Mouse (Mus musculus) megakaryocyte, embryonic 14.5 days (primary cell): ENCODE measurements at regions not wholly inside any gene's neighbourhood (a gene's known extent, or its start where the extent isn't known, plus 50 kb on each side); places are given as distances from the start of the nearest gene placed in this dataset.

Source experiments
- H3K27me3 ChIP-seq: replicated peaks from 2 replicates; pipeline ENCODE3; 2012; ENCODE audit warnings: inconsistent platforms
- H3K36me3 ChIP-seq: replicated peaks from 2 replicates; pipeline ENCODE3; 2012; ENCODE audit warnings: low read length, inconsistent platforms, mixed read lengths
- H3K4me1 ChIP-seq: 2 replicates; pipeline ENCODE4 v1.6.1; 2012; ENCODE audit warnings: inconsistent platforms
- H3K4me3 ChIP-seq: replicated peaks from 2 replicates; pipeline ENCODE3; 2012; ENCODE audit warnings: moderate library complexity, mild to moderate bottlenecking, inconsistent platforms
- H3K9me3 ChIP-seq: 2 replicates; pipeline ENCODE4 v1.6.1; 2012; ENCODE audit warnings: inconsistent platforms
- FLI1 ChIP-seq: IDR thresholded peaks from 2 replicates; pipeline ENCODE4 v1.6.1; 2012; ENCODE audit warnings: low read length, inconsistent platforms, mixed read lengths
- GATA1 ChIP-seq: IDR thresholded peaks from 3 replicates; pipeline ENCODE4 v1.6.1; 2012; ENCODE audit warnings: mixed read lengths, low read length, inconsistent platforms, borderline replicate concordance

- Histone ChIP-seq H3K27me3 (no peaks in the 10 kb centered on the region), H3K9me3 (no peaks in the 10 kb centered on the region), H3K36me3 (no peaks in the 10 kb centered on the region), H3K4me1 (peaks cover 26% of the 10 kb centered on the region), H3K4me3 (no peak overlapping the region)
- TF ChIP-seq GATA1: no peak
- TF ChIP-seq FLI1: no peak
Observed at GRCm38 (mm10) chr2:45258897-45259296, 141.7 kb upstream of the Zeb2 start.

- Histone ChIP-seq H3K36me3 (no peaks in the 10 kb centered on the region), H3K4me1 (peaks cover 17% of the 10 kb centered on the region), H3K9me3 (no peaks in the 10 kb centered on the region), H3K27me3 (no peaks in the 10 kb centered on the region), H3K4me3 (no peak overlapping the region)
- TF ChIP-seq FLI1: no peak
- TF ChIP-seq GATA1: no peak
Observed at GRCm38 (mm10) chr2:45256373-45256772, 139.2 kb upstream of the Zeb2 start.

- H3K27me3 ChIP-seq: no peaks in the 10 kb centered on the region
- peaks cover 6% of the 10 kb centered on the region for H3K4me1 ChIP-seq
- no peak overlapping the region for H3K4me3 ChIP-seq
- TF ChIP-seq FLI1 (no peak), GATA1 (no peak)
- no peaks in the 10 kb centered on the region for H3K9me3 ChIP-seq
- H3K36me3 ChIP-seq: no peaks in the 10 kb centered on the region
Observed at GRCm38 (mm10) chr2:45253936-45254335, 136.7 kb upstream of the Zeb2 start.

GRCm38 (mm10) chr2:45252321-45252720, 135.1 kb upstream of the Zeb2 start:
- Histone ChIP-seq H3K4me1 (peaks cover 1% of the 10 kb centered on the region), H3K4me3 (no peak overlapping the region), H3K9me3 (no peaks in the 10 kb centered on the region), H3K36me3 (no peaks in the 10 kb centered on the region), H3K27me3 (no peaks in the 10 kb centered on the region)
- no peak for TF ChIP-seq FLI1
- TF ChIP-seq GATA1: no peak

- TF ChIP-seq GATA1 (no peak), FLI1 (no peak)
- no peaks in the 10 kb centered on the region for H3K36me3 ChIP-seq
- H3K9me3 ChIP-seq: no peaks in the 10 kb centered on the region
- H3K27me3 ChIP-seq: no peaks in the 10 kb centered on the region
- H3K4me1 ChIP-seq: peaks cover 28% of the 10 kb centered on the region
- no peak overlapping the region for H3K4me3 ChIP-seq
Observed at GRCm38 (mm10) chr2:45249658-45250057, 132.5 kb upstream of the Zeb2 start.

GRCm38 (mm10) chr2:45246061-45246945, 129.1 kb upstream of the Zeb2 start:
- H3K4me3 ChIP-seq: peak overlapping the region; percentile 64
- H3K36me3 ChIP-seq: no peaks in the 10 kb centered on the region
- H3K9me3 ChIP-seq: no peaks in the 10 kb centered on the region
- peaks cover 33% of the 10 kb centered on the region for H3K4me1 ChIP-seq
- no peaks in the 10 kb centered on the region for H3K27me3 ChIP-seq
- TF ChIP-seq FLI1 (no peak), GATA1 (no peak)

GRCm38 (mm10) chr2:45245506-45245905, 128.3 kb upstream of the Zeb2 start:
- no peak for TF ChIP-seq GATA1
- no peak for TF ChIP-seq FLI1
- Histone ChIP-seq H3K4me1 (peaks cover 41% of the 10 kb centered on the region), H3K9me3 (no peaks in the 10 kb centered on the region), H3K27me3 (no peaks in the 10 kb centered on the region), H3K36me3 (no peaks in the 10 kb centered on the region), H3K4me3 (no peak overlapping the region)

- Histone ChIP-seq H3K9me3 (no peaks in the 10 kb centered on the region), H3K4me1 (peaks cover 52% of the 10 kb centered on the region), H3K4me3 (no peak overlapping the region), H3K36me3 (no peaks in the 10 kb centered on the region), H3K27me3 (no peaks in the 10 kb centered on the region)
- TF ChIP-seq GATA1: no peak
- TF ChIP-seq FLI1: no peak
Observed at GRCm38 (mm10) chr2:45244491-45244890, 127.3 kb upstream of the Zeb2 start.

GRCm38 (mm10) chr2:45239501-45240292, 122.5 kb upstream of the Zeb2 start:
- TF ChIP-seq FLI1 (no peak), GATA1 (no peak)
- no peaks in the 10 kb centered on the region for H3K36me3 ChIP-seq
- H3K4me1 ChIP-seq: peaks cover 31% of the 10 kb centered on the region
- peak overlapping the region; percentile 76 for H3K4me3 ChIP-seq
- no peaks in the 10 kb centered on the region for H3K27me3 ChIP-seq
- H3K9me3 ChIP-seq: no peaks in the 10 kb centered on the region

GRCm38 (mm10) chr2:45239001-45239400, 121.8 kb upstream of the Zeb2 start:
- H3K27me3 ChIP-seq: no peaks in the 10 kb centered on the region
- H3K4me1 ChIP-seq: peaks cover 26% of the 10 kb centered on the region
- TF ChIP-seq FLI1 (no peak), GATA1 (no peak)
- peak overlapping the region; percentile 76 for H3K4me3 ChIP-seq
- no peaks in the 10 kb centered on the region for H3K36me3 ChIP-seq
- no peaks in the 10 kb centered on the region for H3K9me3 ChIP-seq
